Mouse (Mus musculus): Measurements from ENCODE around the gene Limd2. TPM values are rescaled to one million over a fixed set of nuclear protein-coding genes. Genes with fewer than 3 reads are reported as not detected.
"Not testable (repeated sequence)": the region's sequence is repeated elsewhere in the genome, so short reads cannot be mapped to it uniquely, and the experiment has no call there.

Limd2 gene
- polyA plus RNA-seq, 1 experiment, result 86.0 TPM

GRCm38 (mm10) chr11:106151219-106151618 lies 9.4 kb downstream of the Limd2 start:
- no peak for TF ChIP-seq POLR2A (IDR thresholded peaks at IDR 0.05; ENCODE audit: extremely low read depth, insufficient read depth, low read length)
- no peak for TF ChIP-seq CTCF (IDR thresholded peaks at IDR 0.05; ENCODE audit: extremely low read depth, insufficient read depth, low read length)
- no peaks in the 10 kb centered on the region for H3K4me1 ChIP-seq (ENCODE audit: control insufficient read depth, insufficient read depth, low read length)
- H3K27ac ChIP-seq (ENCODE audit: insufficient read depth, low read length), result no peak overlapping the region
- H3K4me3 ChIP-seq (ENCODE audit: insufficient read depth, low read length), result no peak overlapping the region

DNA sequence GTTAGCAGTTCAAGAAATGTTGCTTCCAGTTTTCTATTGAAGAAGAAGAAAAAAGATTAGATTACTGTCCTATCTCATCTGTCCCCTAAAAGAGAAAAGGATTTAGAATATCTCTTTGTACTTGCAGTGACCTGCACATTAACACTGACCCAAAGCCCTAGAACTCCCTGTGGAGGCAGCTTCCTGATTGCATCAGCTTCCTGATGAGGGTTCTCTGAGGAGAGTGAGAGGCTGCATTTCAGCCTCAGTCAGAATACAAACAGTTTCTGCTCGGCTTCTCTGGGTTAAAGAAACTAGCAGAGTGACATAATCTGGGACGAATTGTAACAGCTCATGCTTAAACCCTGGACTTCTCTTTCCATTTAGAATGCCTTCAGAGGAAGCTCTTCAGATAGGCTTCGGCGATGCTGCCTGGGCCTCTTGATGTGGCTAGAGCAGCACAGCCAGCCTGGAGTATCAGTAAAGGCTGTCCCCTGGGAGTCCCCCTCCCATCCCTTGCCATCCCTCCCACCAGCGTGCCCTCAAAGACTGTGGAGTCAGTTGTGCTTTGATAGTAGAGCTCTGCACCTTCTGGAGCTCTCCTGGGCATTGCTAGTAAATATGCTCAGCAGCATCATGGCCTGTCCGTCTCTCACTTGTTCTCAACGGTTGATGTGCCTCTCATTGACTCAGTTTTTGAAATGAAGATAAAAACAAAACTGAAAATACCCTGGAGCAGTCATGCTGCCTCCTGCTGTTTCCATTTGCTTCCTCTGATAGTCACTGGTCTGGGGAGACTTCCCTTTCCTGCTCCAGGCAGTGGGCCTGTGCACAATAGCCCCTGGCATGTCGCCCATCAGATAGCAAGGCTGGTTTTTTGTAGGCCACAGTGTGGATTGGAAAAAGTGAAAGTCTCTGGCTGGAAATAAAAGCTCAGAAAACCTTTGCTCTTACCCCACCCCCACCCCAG lies 25.8 kb downstream of the Limd2 start:
- TF ChIP-seq POLR2A (IDR thresholded peaks at IDR 0.05; ENCODE audit: extremely low read depth, insufficient read depth, low read length), result no peak
- no peak for TF ChIP-seq CTCF (IDR thresholded peaks at IDR 0.05; ENCODE audit: extremely low read depth, insufficient read depth, low read length)
- H3K4me3 ChIP-seq (ENCODE audit: insufficient read depth, low read length), result no peak overlapping the region
- peak overlapping the region; percentile 78 for H3K27ac ChIP-seq (ENCODE audit: insufficient read depth, low read length)

DNA sequence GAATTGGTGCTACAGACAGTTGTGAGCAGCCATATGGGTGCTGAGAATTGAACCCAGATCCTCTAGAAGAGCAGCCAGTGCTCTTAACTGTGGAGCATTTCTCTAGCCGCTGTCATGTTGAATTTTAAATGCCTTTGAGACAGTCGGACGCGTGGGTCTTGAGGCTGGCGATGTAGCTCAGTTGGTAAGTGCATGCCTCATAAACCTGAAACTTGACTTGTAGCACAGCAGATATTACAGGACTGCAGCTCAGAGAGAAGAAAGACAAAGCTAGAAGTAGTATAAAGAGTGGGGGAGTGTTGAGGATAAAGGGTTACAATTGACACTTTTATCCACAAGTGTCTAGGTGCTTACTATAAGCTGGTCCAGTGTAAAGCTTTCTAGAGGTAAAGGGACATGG lies 28.1 kb downstream of the Limd2 start:
- no peak for TF ChIP-seq CTCF (IDR thresholded peaks at IDR 0.05; ENCODE audit: extremely low read depth, insufficient read depth, low read length)
- TF ChIP-seq POLR2A (IDR thresholded peaks at IDR 0.05; ENCODE audit: extremely low read depth, insufficient read depth, low read length), result no peak
- Histone ChIP-seq H3K27ac (ENCODE audit: insufficient read depth, low read length) (no peak overlapping the region), H3K4me3 (ENCODE audit: insufficient read depth, low read length) (no peak overlapping the region), H3K4me1 (ENCODE audit: control insufficient read depth, insufficient read depth, low read length) (no peaks in the 10 kb centered on the region; the same call in 1 of the 2 replicates)

More for the DNA sequence above, 25.8 kb downstream of the Limd2 start:
- no peaks in the 10 kb centered on the region; the same call in 1 of the 2 replicates for H3K4me1 ChIP-seq (ENCODE audit: control insufficient read depth, insufficient read depth, low read length)

- H3K4me3 ChIP-seq (ENCODE audit: insufficient read depth, low read length), result no peak overlapping the region
- no peaks in the 10 kb centered on the region; the same call in 1 of the 2 replicates for H3K4me1 ChIP-seq (ENCODE audit: control insufficient read depth, insufficient read depth, low read length)
- H3K27ac ChIP-seq (ENCODE audit: insufficient read depth, low read length), result no peak overlapping the region
- TF ChIP-seq POLR2A (IDR thresholded peaks at IDR 0.05; ENCODE audit: extremely low read depth, insufficient read depth, low read length) (no peak), CTCF (IDR thresholded peaks at IDR 0.05; ENCODE audit: extremely low read depth, insufficient read depth, low read length) (no peak)
These were observed 31.2 kb downstream of the Limd2 start for GRCm38 (mm10) chr11:106129477-106129876.

- H3K27ac ChIP-seq (ENCODE audit: insufficient read depth, low read length); H3K4me3 ChIP-seq (ENCODE audit: insufficient read depth, low read length); H3K4me1 ChIP-seq (ENCODE audit: control insufficient read depth, insufficient read depth, low read length): not testable (repeated sequence)
These were observed 33.8 kb downstream of the Limd2 start for GRCm38 (mm10) chr11:106126727-106127373.

DNA sequence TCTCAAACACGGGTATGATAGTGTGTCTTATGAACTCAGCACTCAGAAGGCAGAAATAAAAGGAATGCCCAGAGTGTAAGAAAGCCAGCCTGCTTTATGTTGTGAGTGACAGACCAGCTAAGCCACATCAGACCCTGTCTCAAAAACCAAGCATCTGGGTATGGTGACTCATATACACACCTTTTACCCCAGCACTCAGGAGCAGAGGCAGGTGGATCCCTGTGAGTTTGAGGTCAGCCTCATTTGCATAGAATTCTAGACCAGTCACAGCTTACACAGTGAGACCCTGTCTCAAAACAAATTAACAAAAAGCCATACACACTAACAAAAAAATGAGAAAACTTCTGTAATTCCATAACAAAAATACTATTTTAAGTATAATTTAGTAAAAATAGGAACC lies 34.8 kb downstream of the Limd2 start:
- Histone ChIP-seq H3K4me3 (ENCODE audit: insufficient read depth, low read length) (no peak overlapping the region), H3K27ac (ENCODE audit: insufficient read depth, low read length) (no peak overlapping the region), H3K4me1 (ENCODE audit: control insufficient read depth, insufficient read depth, low read length) (peaks cover 4% of the 10 kb centered on the region; the same call in 1 of the 2 replicates)
- TF ChIP-seq POLR2A (IDR thresholded peaks at IDR 0.05; ENCODE audit: extremely low read depth, insufficient read depth, low read length) (no peak), CTCF (IDR thresholded peaks at IDR 0.05; ENCODE audit: extremely low read depth, insufficient read depth, low read length) (no peak)

GRCm38 (mm10) chr11:106124784-106125183 lies 35.9 kb downstream of the Limd2 start:
- H3K4me1 ChIP-seq (ENCODE audit: control insufficient read depth, insufficient read depth, low read length), result peaks cover 4% of the 10 kb centered on the region; the same call in 1 of the 2 replicates
- no peak overlapping the region for H3K4me3 ChIP-seq (ENCODE audit: insufficient read depth, low read length)
- TF ChIP-seq POLR2A (IDR thresholded peaks at IDR 0.05; ENCODE audit: extremely low read depth, insufficient read depth, low read length) (no peak), CTCF (IDR thresholded peaks at IDR 0.05; ENCODE audit: extremely low read depth, insufficient read depth, low read length) (no peak)
- H3K27ac ChIP-seq (ENCODE audit: insufficient read depth, low read length), result no peak overlapping the region

DNA sequence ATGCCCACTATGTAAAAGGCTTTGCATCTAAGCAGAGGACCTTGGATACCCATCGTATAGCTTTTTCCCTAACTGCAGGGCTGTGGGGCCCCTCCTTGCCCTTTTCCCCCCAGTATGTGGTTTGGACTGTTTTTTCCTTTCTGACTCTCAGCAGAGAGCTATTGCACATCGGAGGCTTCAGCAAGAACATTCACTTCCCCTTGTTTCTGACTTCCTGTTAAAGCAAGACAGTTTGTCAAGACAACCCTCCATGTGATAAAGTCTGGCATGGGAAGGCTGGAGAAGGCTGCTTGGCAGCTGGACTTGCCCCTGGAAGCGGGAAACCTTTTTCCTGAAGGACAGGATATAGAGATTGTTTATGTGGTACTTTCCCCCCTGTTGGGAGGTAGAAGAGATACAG lies 37.9 kb downstream of the Limd2 start:
- Histone ChIP-seq H3K4me3 (ENCODE audit: insufficient read depth, low read length) (no peak overlapping the region), H3K4me1 (ENCODE audit: control insufficient read depth, insufficient read depth, low read length) (peaks cover 4% of the 10 kb centered on the region; the same call in 1 of the 2 replicates), H3K27ac (ENCODE audit: insufficient read depth, low read length) (peak overlapping the region; percentile 12; the same call in 1 of the 2 replicates)
- TF ChIP-seq POLR2A (IDR thresholded peaks at IDR 0.05; ENCODE audit: extremely low read depth, insufficient read depth, low read length) (no peak), CTCF (IDR thresholded peaks at IDR 0.05; ENCODE audit: extremely low read depth, insufficient read depth, low read length) (no peak)

- TF ChIP-seq POLR2A (IDR thresholded peaks at IDR 0.05; ENCODE audit: extremely low read depth, insufficient read depth, low read length) (no peak), CTCF (IDR thresholded peaks at IDR 0.05; ENCODE audit: extremely low read depth, insufficient read depth, low read length) (no peak)
- Histone ChIP-seq H3K4me1 (ENCODE audit: control insufficient read depth, insufficient read depth, low read length) (peaks cover 4% of the 10 kb centered on the region; the same call in 1 of the 2 replicates), H3K4me3 (ENCODE audit: insufficient read depth, low read length) (no peak overlapping the region), H3K27ac (ENCODE audit: insufficient read depth, low read length) (peak overlapping the region; percentile 12; the same call in 1 of the 2 replicates)
These were observed 38.4 kb downstream of the Limd2 start for GRCm38 (mm10) chr11:106122221-106122620.
